Mouse (Mus musculus): ENCODE measurements around the gene Col5a3.

DNA sequence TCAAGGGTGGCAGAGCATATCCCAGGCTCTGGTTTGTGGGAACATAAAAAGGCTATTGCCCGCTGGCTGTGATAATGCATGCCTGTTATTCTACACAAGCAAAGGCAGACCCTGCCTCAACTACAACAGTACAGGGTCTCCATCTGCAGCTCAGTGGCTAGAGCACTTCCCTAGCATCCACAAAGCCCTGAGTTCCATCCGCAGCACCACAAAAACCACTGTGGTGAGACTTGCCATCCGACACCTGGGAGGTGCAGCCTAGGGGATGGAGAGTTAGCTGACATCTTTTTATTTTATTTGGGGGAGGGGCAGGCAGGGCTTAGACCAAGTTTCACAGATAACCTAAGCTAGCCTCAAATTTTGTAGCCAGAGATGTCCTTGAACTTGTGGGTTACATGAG lies 53.5 kb downstream of the Col5a3 start:
- no peak for TF ChIP-seq POLR2A (IDR thresholded peaks at IDR 0.05; ENCODE audit: insufficient read length, low read depth)
- no peak for TF ChIP-seq TCF12 (IDR thresholded peaks at IDR 0.05; ENCODE audit: insufficient read depth, poor library complexity, severe bottlenecking)
- no peak for TF ChIP-seq POLR2AphosphoS2 (IDR thresholded peaks at IDR 0.05; ENCODE audit: insufficient read length, low read depth)

All from myocyte (in vitro differentiated cells).